Mouse (Mus musculus) CH12.LX (cell line): ENCODE data around the gene Clpsl2. TPM values are rescaled to one million over a fixed set of nuclear protein-coding genes. Genes with fewer than 3 reads are reported as not detected.

Experiments used
- DNase-seq: peaks from one replicate; pipeline ENCODE4 v3.0.0-alpha.2; 2013; ENCODE audit errors: extremely low read depth
- H3K27ac ChIP-seq: 2 replicates; pipeline ENCODE4 v1.5.1; 2012; ENCODE audit warnings: low read depth, mild to moderate bottlenecking, control low read depth, moderate library complexity; ENCODE audit not compliant: insufficient read depth
- H3K27me3 ChIP-seq: replicated peaks from 2 replicates; pipeline ENCODE3; 2012; ENCODE audit warnings: inconsistent platforms
- H3K36me3 ChIP-seq, 2 experiments: replicated peaks in 1 of 2; 2 replicates each; pipeline versions ENCODE3 to v1.6.1; 2012; ENCODE audit warnings: inconsistent platforms in 1 of 2, low read length in 1 of 2, mild to moderate bottlenecking in 1 of 2, mixed read lengths in 1 of 2, moderate library complexity in 1 of 2; ENCODE audit not compliant: control insufficient read depth in 1 of 2, insufficient read depth in 1 of 2
- H3K4me1 ChIP-seq, 2 experiments: 2 replicates each; pipeline ENCODE4 v1.6.1; 2012; ENCODE audit warnings: inconsistent platforms in 1 of 2, moderate library complexity in 1 of 2; ENCODE audit not compliant: insufficient read depth in 2 of 2, control insufficient read depth in 1 of 2
- H3K4me2 ChIP-seq: 2 replicates; pipeline ENCODE4 v1.6.1; 2012; ENCODE audit warnings: low read depth, mild to moderate bottlenecking, control low read depth; ENCODE audit not compliant: poor library complexity, insufficient read depth, severe bottlenecking
- H3K4me3 ChIP-seq, 3 experiments: fragments of 150-350 bp in 1 of 3; sonication (generic) in 1 of 3; replicated peaks in 1 of 3; 2 replicates each; pipeline versions ENCODE3 to v1.5.1; 2011 to 2012; ENCODE audit warnings: low read depth in 2 of 3, low read length in 2 of 3, mild to moderate bottlenecking in 2 of 3, moderate library complexity in 2 of 3, control low read depth in 1 of 3, improper control_type of control experiment in 1 of 3, inconsistent platforms in 1 of 3, mixed read lengths in 1 of 3; ENCODE audit not compliant: poor library complexity in 1 of 3
- H3K79me2 ChIP-seq: replicated peaks from 2 replicates; pipeline ENCODE4 v1.6.1; 2012; ENCODE audit warnings: mild to moderate bottlenecking, moderate library complexity; ENCODE audit not compliant: control insufficient read depth, poor library complexity, insufficient read depth, severe bottlenecking; ENCODE audit errors: extremely low read depth
- H3K9ac ChIP-seq: 2 replicates; pipeline ENCODE4 v1.6.1; 2012; ENCODE audit warnings: low read depth, mild to moderate bottlenecking, control low read depth, moderate library complexity; ENCODE audit not compliant: insufficient read depth
- H3K9me3 ChIP-seq: replicated peaks from 2 replicates; pipeline ENCODE3; 2012; ENCODE audit warnings: low read length, inconsistent platforms, mixed read lengths
- BHLHE40 ChIP-seq: IDR thresholded peaks from 2 replicates; pipeline ENCODE4 v1.6.1; 2011; ENCODE audit warnings: mild to moderate bottlenecking, low read depth, low read length, improper control_type of control experiment
- CHD1 ChIP-seq: IDR thresholded peaks from 2 replicates; pipeline ENCODE4 v1.6.1; 2012; ENCODE audit warnings: low read depth, low read length, improper control_type of control experiment, inconsistent platforms
- ELF1 ChIP-seq: IDR thresholded peaks from 2 replicates; pipeline ENCODE4 v1.6.1; 2014; ENCODE audit warnings: low read depth, mild to moderate bottlenecking, inconsistent platforms, low read length, improper control_type of control experiment
- EP300 ChIP-seq: IDR thresholded peaks from 2 replicates; pipeline ENCODE4 v1.6.1; 2011; ENCODE audit warnings: low read length, improper control_type of control experiment
- GABPA ChIP-seq: IDR thresholded peaks from 2 replicates; pipeline ENCODE4 v1.6.1; 2012; ENCODE audit warnings: low read depth, low read length, improper control_type of control experiment, inconsistent platforms; ENCODE audit not compliant: insufficient replicate concordance
- IRF4 ChIP-seq: IDR thresholded peaks from 2 replicates; pipeline ENCODE4 v1.6.1; 2014; ENCODE audit warnings: low read depth, mild to moderate bottlenecking, inconsistent platforms, low read length, improper control_type of control experiment
- JUND ChIP-seq: conservative IDR thresholded peaks from 2 replicates; pipeline ENCODE4 v1.6.1; 2011; ENCODE audit warnings: low read depth, low read length, improper control_type of control experiment
- KAT2A ChIP-seq: IDR thresholded peaks from 2 replicates; pipeline ENCODE4 v1.6.1; 2012; ENCODE audit warnings: low read length, improper control_type of control experiment, inconsistent platforms; ENCODE audit not compliant: insufficient replicate concordance
- MAFK ChIP-seq: IDR thresholded peaks from 2 replicates; pipeline ENCODE4 v1.6.1; 2011; ENCODE audit warnings: low read length, improper control_type of control experiment; ENCODE audit not compliant: insufficient replicate concordance
- MAZ ChIP-seq: IDR thresholded peaks from 2 replicates; pipeline ENCODE4 v1.6.1; 2012; ENCODE audit warnings: low read depth, mild to moderate bottlenecking, inconsistent platforms, low read length, improper control_type of control experiment, moderate library complexity
- MEF2A ChIP-seq: IDR thresholded peaks from 2 replicates; pipeline ENCODE4 v1.6.1; 2014; ENCODE audit warnings: low read depth, mild to moderate bottlenecking, inconsistent platforms, low read length, improper control_type of control experiment, borderline replicate concordance
- MXI1 ChIP-seq: IDR thresholded peaks from 2 replicates; pipeline ENCODE4 v1.6.1; 2011; ENCODE audit warnings: mild to moderate bottlenecking, low read depth, low read length, improper control_type of control experiment
- NELFE ChIP-seq: IDR thresholded peaks from 2 replicates; pipeline ENCODE4 v1.6.1; 2011; ENCODE audit warnings: low read depth, low read length, improper control_type of control experiment
- NRF1 ChIP-seq: IDR thresholded peaks from 2 replicates; pipeline ENCODE4 v1.6.1; 2014; ENCODE audit warnings: low read depth, mild to moderate bottlenecking, inconsistent platforms, low read length, improper control_type of control experiment, moderate library complexity
- PAX5 ChIP-seq: IDR thresholded peaks from 2 replicates; pipeline ENCODE4 v1.6.1; 2012; ENCODE audit warnings: low read length, inconsistent platforms, mixed read lengths
- POLR2A ChIP-seq: IDR thresholded peaks from 2 replicates; pipeline ENCODE4 v1.6.1; 2011; ENCODE audit warnings: low read depth, mild to moderate bottlenecking, improper control_type of control experiment, low read length
- POLR2AphosphoS2 ChIP-seq: IDR thresholded peaks from 2 replicates; pipeline ENCODE4 v1.6.1; 2011; ENCODE audit warnings: low read depth, low read length, improper control_type of control experiment
- RAD21 ChIP-seq: IDR thresholded peaks from 2 replicates; pipeline ENCODE4 v1.6.1; 2011; ENCODE audit warnings: low read depth, mild to moderate bottlenecking, low read length, improper control_type of control experiment, moderate library complexity
- RCOR1 ChIP-seq: conservative IDR thresholded peaks from 2 replicates; pipeline ENCODE4 v1.6.1; 2012; ENCODE audit warnings: low read depth, mild to moderate bottlenecking, inconsistent platforms, low read length, improper control_type of control experiment
- SMC3 ChIP-seq: IDR thresholded peaks from 2 replicates; pipeline ENCODE4 v1.6.1; 2011; ENCODE audit warnings: low read depth, low read length, improper control_type of control experiment
- USF1 ChIP-seq: IDR thresholded peaks from 2 replicates; pipeline ENCODE4 v1.6.1; 2014; ENCODE audit warnings: low read depth, mild to moderate bottlenecking, inconsistent platforms, low read length, improper control_type of control experiment
- USF2 ChIP-seq: conservative IDR thresholded peaks from 2 replicates; pipeline ENCODE4 v1.6.1; 2011; ENCODE audit warnings: low read depth, low read length, improper control_type of control experiment
- ZKSCAN1 ChIP-seq: IDR thresholded peaks from 2 replicates; pipeline ENCODE4 v1.6.1; 2012; ENCODE audit warnings: low read depth, inconsistent platforms, low read length, improper control_type of control experiment, borderline replicate concordance
- dilution Hi-C: fragments of 300-500 bp; cut with MboI; formaldehyde crosslinking; loops from 2 replicates; pipeline ENCODE4 v1.14.3; 2020; ENCODE audit warnings: low sequenced_read_pairs; ENCODE audit not compliant: extremely low pct_unique_long_range_greater_than_20kb, extremely low pct_ligation_motif_present
- in situ Hi-C: fragments of 300-500 bp; cut with MboI; formaldehyde crosslinking; loops from 3 replicates; pipeline ENCODE4 v1.14.3; 2019; ENCODE audit warnings: low sequenced_read_pairs, low pct_ligation_motif_present, low pct_unique_long_range_greater_than_20kb, mixed read lengths
- polyA plus RNA-seq: library from polyadenylated mRNA; unstranded; fragments of >175 nt; gene quantifications from 2 replicates; pipeline ENCODE4 v1.2.1, GENCODE M21; 2012; ENCODE audit warnings: low read depth; ENCODE audit not compliant: insufficient read length
- total RNA-seq, 2 experiments: library from RNA; depleted of rRNA; stranded (reverse); fragments of 300-350 nt in 1 of 2; fragments of >200 nt in 1 of 2; gene quantifications; 2 replicates each; pipeline ENCODE4 v1.2.3; 2012 to 2014

Clpsl2 gene
- total and polyA plus RNA-seq, 3 experiments: not detected

DNA sequence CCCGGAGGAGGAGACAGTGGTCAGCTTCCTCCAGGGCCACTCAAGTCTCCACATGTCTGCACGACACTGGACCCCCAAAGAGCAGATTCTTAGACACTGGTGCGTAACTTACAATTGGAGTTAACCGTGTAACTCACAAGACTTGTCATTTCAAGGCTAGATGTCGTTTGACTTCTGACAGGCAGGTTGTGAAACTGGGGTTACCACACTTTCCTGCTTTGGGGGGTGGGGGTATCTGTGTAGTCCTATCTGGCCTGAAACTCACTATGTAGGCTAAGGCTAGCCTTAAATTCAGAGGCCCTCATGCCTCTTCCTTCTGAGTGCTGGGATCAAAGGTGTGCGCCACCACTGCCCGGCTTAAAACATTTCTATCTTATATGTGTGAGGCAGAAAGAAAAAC lies 16.7 kb upstream of the Clpsl2 start:
- TF ChIP-seq PAX5 (no peak), USF1 (no peak), MEF2A (no peak), SMC3 (no peak), NELFE (no peak), CHD1 (no peak), POLR2A (no peak), KAT2A (no peak), NRF1 (no peak), ZKSCAN1 (no peak), EP300 (no peak), JUND (no peak), GABPA (no peak), BHLHE40 (no peak)
- Histone ChIP-seq H3K4me3 (no peak overlapping the region), H3K4me2 (no peak overlapping the region), H3K27me3 (no peaks in the 10 kb centered on the region), H3K27ac (no peak overlapping the region), H3K4me1 (peaks cover 3 to 9% of the 10 kb centered on the region in 2 experiments; a peak in 3 of 4 replicates), H3K79me2 (no peaks in the 10 kb centered on the region), H3K36me3 (no peaks in the 10 kb centered on the region), H3K9me3 (no peaks in the 10 kb centered on the region), H3K9ac (no peak overlapping the region)
- dilution Hi-C loops (no loop called here), in situ Hi-C loops (loop anchor here (10.0 kb wide), 1 partner anchor 158 kb away; no protein-coding TSS in a partner anchor)
- no peak for DNase-seq

DNA sequence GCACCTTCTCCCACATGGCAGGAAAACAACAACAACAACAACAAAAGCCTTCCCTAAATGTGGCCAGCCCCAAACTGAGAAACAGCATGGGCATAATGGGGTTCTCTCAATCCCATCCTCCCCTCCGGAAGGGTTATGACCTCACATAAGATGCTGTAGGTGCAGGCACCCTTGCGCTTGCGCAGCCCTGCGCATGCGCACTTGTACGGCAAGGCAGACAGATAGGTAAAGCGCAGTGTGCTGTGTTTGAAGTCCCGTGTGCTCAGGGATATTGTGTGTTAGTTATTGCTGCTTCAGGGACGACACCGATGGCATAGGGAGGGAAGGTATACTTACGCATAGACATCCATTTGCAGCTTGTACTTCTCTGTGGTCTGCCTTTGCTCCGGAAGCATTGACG lies 15.9 kb upstream of the Clpsl2 start:
- dilution Hi-C loops: no loop called here
- in situ Hi-C loops: loop anchor here (10.0 kb wide), 1 partner anchor 159 kb away; no protein-coding TSS in a partner anchor
- TF ChIP-seq MXI1: no peak
- TF ChIP-seq IRF4: no peak
- TF ChIP-seq POLR2AphosphoS2: no peak
- TF ChIP-seq RAD21: no peak
- TF ChIP-seq MAFK: no peak
- TF ChIP-seq EP300: no peak
- no peak for TF ChIP-seq RCOR1
- TF ChIP-seq BHLHE40: no peak
- no peak for TF ChIP-seq USF2
- TF ChIP-seq ELF1: no peak
- TF ChIP-seq MAZ: no peak
- DNase-seq: no peak
- Histone ChIP-seq H3K4me2 (no peak overlapping the region), H3K9ac (no peak overlapping the region), H3K9me3 (peaks cover 4% of the 10 kb centered on the region), H3K79me2 (no peaks in the 10 kb centered on the region), H3K4me1 (peaks cover 0 to 3% of the 10 kb centered on the region in 2 experiments; a peak in 3 of 4 replicates), H3K27ac (no peak overlapping the region), H3K27me3 (no peaks in the 10 kb centered on the region), H3K36me3 (no peaks in the 10 kb centered on the region), H3K4me3 (no peak overlapping the region)
